9 mouse cellular contexts compared by ENCODE assay signal in the genomic region with DNA sequence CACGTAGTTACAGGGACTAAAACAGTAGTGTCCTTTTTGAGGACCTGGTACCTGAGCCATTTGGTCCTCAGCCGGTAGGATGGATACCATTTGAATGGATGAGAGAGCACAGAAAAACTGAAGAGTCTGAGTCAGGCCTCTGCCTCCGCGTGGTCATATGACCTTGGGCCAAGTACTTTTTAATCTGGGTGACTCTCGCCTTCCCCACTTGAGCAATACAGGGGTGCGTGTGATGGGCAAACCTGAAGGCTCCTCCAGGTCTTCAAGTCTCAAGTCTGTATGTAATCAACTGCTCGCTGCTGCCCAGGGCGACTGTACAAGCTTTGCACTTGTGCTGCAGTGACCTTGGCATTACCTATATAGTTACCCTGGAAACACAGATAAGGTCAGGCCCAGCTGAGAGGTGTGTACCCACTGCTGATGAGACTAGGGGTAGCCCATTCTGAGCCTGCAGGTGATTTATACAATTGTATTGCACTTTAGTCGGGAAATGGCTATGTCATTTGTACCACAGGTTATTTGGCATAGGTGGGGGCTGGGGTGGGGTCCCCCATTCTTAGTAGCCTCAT.
DNase-seq lines count a peak whose midpoint lies in the region; ATAC-seq and TF ChIP-seq lines count a peak whose summit lies in the region.
"Had no signal": no experiment of that assay in that cellular context is flagged by ENCODE, and none has a peak within 500 bp of the region (broad histone marks: within the 10 kb centered on the region; RNA-seq: fewer than 3 reads in every experiment).

No protein-coding gene starts in this region.

- peak overlapping the region; percentile 1; the same call in 1 of the 2 replicates for H3K4me2 ChIP-seq in heart, embryonic 13.5 days
- no peak overlapping the region for H3K4me2 ChIP-seq in forebrain, embryonic 14.5 days (ENCODE audit: low read length)
- no peak overlapping the region for H3K4me2 ChIP-seq in midbrain, embryonic 12.5 days (replicated peaks)
- H3K4me2 ChIP-seq: liver, embryonic 15.5 days had no signal

- H3K27me3 ChIP-seq in heart, embryonic 13.5 days (replicated peaks) = no peaks in the 10 kb centered on the region
- no peaks in the 10 kb centered on the region for H3K27me3 ChIP-seq in forebrain, embryonic 14.5 days (replicated peaks; ENCODE audit: control insufficient read depth, insufficient read depth, low read length)
- no peaks in the 10 kb centered on the region for H3K27me3 ChIP-seq in midbrain, embryonic 12.5 days
- H3K27me3 ChIP-seq: liver, embryonic 15.5 days had no signal

- ATAC-seq in heart, embryonic 13.5 days (ENCODE audit: extremely low read depth, insufficient number of reproducible peaks, low FRiP score, low TSS enrichment) = 0 out of 2 replicates have a peak, but pooled peaks have one; percentile 16
- peak; percentile 30; the same call in 1 of the 2 replicates for ATAC-seq in forebrain, embryonic 14.5 days
- ATAC-seq in midbrain, embryonic 12.5 days (ENCODE audit: low FRiP score, low read depth) = peak; percentile 50; the same call in 1 of the 2 replicates

- 63% methylated on average over 9 of the region's 9 CpGs for WGBS in heart, embryonic 13.5 days
- 88% methylated on average over 9 of the region's 9 CpGs for WGBS in forebrain, embryonic 14.5 days
- WGBS in midbrain, embryonic 12.5 days = 91% methylated on average over 9 of the region's 9 CpGs

- TF ChIP-seq CTCF in left cerebral cortex, adult 2 months (IDR thresholded peaks at IDR 0.05) = no peak

- no peaks in the 10 kb centered on the region for H3K36me3 ChIP-seq in heart, embryonic 13.5 days
- peaks cover 4% of the 10 kb centered on the region; the same call in 1 of the 2 replicates for H3K36me3 ChIP-seq in forebrain, embryonic 14.5 days (ENCODE audit: control insufficient read depth, insufficient read depth, low read length)
- H3K36me3 ChIP-seq in midbrain, embryonic 12.5 days = peaks cover 14% of the 10 kb centered on the region; the same call in 1 of the 2 replicates
- H3K36me3 ChIP-seq: liver, embryonic 15.5 days had no signal

- H3K27ac ChIP-seq in heart, embryonic 13.5 days (replicated peaks) = no peak overlapping the region
- peak overlapping the region; percentile 55; the same call in 1 of the 2 replicates for H3K27ac ChIP-seq in forebrain, embryonic 14.5 days (ENCODE audit: low read depth, low read length)
- H3K27ac ChIP-seq in midbrain, embryonic 12.5 days (replicated peaks) = no peak overlapping the region
- no peak overlapping the region for H3K27ac ChIP-seq in left cerebral cortex, adult 2 months
- H3K27ac ChIP-seq: liver, embryonic 15.5 days had no signal

- intact Hi-C loops in left cerebral cortex, adult 2 months (cut with DNase I) = loop anchor here (1.0 to 5.0 kb wide), 4 partner anchors 127 to 279 kb away; a partner anchor contains a TSS

- no peak overlapping the region for H3K9ac ChIP-seq in heart, embryonic 13.5 days
- 0 out of 2 replicates have a peak overlapping the region, but pooled peaks have one; percentile 21 for H3K9ac ChIP-seq in forebrain, embryonic 14.5 days (ENCODE audit: low read length)
- no peak overlapping the region for H3K9ac ChIP-seq in midbrain, embryonic 12.5 days (replicated peaks)
- H3K9ac ChIP-seq: liver, embryonic 15.5 days had no signal

- DNase-seq in heart, postnatal 4 days = no peak
- peak; percentile 24 for DNase-seq in 416B (ENCODE audit: low read depth)
- DNase-seq in forebrain, embryonic 14.5 days (ENCODE audit: low spot score) = no peak
- DNase-seq in gastrocnemius, postnatal 10 days = no peak
- no peak for DNase-seq in left cerebral cortex, adult 2 months (ENCODE audit: extremely low spot score in 1 of 2, low spot score in 2 of 2)
- no peak for DNase-seq in right cerebral cortex, adult 2 months (ENCODE audit: low spot score in 2 of 2)

- no peak overlapping the region for H3K4me3 ChIP-seq in heart, embryonic 13.5 days
- no peak overlapping the region for H3K4me3 ChIP-seq in forebrain, embryonic 14.5 days (ENCODE audit: low read depth, low read length)
- H3K4me3 ChIP-seq in midbrain, embryonic 12.5 days = no peak overlapping the region
- no peak overlapping the region for H3K4me3 ChIP-seq in left cerebral cortex, adult 2 months
- H3K4me3 ChIP-seq: liver, embryonic 15.5 days had no signal

- peaks cover 21% of the 10 kb centered on the region for H3K4me1 ChIP-seq in heart, embryonic 13.5 days
- H3K4me1 ChIP-seq in forebrain, embryonic 14.5 days (ENCODE audit: control insufficient read depth, insufficient read depth, low read length) = peaks cover 15% of the 10 kb centered on the region
- peaks cover 12% of the 10 kb centered on the region for H3K4me1 ChIP-seq in midbrain, embryonic 12.5 days

- no peaks in the 10 kb centered on the region for H3K9me3 ChIP-seq in heart, embryonic 13.5 days
- no peaks in the 10 kb centered on the region for H3K9me3 ChIP-seq in forebrain, embryonic 14.5 days (replicated peaks; ENCODE audit: control insufficient read depth, low read length)
- no peaks in the 10 kb centered on the region for H3K9me3 ChIP-seq in midbrain, embryonic 12.5 days
- H3K9me3 ChIP-seq: liver, embryonic 15.5 days had no signal
